Mouse (Mus musculus) spleen, adult 12 weeks (tissue): ENCODE results near the gene Slc12a7.

Experiments used
- DNase-seq: peaks from one replicate; pipeline ENCODE4 v3.0.0; 2022; ENCODE audit warnings: low spot score

Gene Slc12a7

DNA sequence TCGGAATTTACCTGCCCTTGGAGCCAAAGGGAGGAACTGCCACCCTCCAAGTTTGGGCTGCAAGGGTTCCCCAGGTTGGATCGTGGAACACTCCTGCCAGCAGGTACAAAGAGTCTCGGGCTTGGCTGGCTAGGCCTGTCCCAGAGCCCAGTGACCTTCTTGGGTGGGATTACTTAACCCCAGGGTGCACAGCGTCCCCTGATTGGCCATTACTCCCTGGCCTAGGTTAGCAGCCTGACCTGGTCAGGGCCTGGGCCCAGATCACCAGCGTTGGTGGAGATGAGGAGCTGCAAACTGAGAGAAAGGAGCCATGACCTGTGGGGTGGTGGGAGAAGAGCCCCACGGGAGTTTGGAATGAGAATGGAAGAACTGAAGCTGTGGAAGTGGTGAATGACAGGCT is 30.0 kb downstream of the Slc12a7 start:
- no peak for DNase-seq

DNA sequence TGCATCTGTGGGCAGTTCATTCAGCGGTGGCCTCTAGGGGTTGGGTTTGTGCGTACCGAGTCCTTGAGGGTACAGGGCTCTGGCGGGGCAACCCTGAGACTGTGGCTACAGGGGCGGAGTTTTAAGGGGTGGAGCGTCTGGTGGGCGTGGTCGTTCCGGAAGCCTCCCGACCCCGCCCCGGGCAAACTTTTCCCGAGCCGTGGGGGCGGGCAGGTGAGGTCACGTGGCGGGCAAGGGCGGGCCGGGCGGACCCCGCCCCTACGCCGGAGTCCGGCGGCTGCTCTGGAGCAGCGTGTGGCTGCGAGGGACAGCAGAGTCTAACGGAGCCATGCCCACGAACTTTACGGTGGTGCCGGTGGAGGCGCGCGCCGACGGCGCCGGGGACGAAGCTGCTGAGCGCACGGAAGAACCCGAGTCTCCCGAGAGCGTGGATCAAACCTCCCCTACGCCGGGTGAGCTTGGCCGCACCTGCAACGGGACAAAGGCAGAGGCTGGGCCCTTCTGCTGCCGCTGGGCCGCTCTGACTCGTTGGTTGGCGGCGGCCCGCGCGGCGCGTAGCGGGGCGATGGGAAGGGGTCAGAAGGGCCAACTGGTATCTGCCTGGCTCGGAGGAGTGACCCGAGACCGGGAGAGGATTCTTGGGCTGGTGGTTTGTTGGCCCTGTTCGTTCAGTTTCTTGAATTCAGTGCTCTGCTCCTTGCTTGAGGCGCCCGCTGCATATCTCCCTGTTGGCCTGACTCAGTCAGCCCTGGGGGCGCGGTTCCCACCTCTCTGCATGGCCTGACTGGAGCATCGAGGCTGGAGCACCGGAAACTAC is 30.8 kb downstream of the Slc12a7 start:
- DNase-seq: peak; percentile 74

DNA sequence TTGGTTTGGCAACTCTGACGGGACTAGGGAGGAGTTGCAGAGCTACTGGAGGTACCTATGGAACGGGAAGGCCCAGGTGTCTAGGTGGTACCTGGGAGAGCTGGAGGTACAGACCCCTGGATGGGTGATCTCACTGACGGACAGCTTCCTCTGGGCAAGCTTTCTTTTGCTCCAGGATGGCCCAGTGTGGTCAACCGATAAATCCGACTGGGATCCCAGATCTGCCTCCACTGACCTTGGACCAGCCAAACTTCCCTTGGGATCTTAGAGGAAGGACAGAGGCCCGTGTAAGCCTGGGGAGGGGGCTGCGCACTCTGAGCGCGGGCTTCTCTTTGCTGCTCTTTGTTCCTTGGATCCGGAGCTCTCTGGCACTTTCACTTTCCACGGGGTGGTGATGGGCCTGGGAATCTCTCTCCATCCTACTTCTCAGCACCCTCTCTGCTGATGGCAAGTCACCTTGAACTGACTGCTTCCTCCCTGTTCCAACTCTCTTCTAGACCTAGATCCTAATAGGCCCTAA is 31.4 kb downstream of the Slc12a7 start:
- DNase-seq: no peak

DNA sequence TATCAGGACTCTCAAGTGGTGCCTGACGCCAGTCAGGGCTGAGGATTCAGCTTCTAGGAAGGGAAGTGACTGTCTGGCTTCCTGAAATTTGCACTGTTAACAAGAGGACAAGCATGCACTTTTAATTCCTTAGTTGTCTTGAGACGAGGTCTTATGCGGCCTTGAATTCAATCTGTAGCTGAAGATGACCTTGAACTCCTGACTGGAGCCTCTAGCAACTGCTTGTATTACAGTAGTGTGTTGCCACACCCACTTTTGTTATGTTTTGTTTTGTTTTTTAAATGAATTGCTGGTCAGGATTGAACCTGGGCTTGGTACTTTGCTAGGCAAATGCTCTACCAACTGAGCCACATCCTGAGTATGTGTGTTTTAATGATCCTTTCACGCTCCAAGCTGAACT is 32.5 kb downstream of the Slc12a7 start:
- DNase-seq: no peak

DNA sequence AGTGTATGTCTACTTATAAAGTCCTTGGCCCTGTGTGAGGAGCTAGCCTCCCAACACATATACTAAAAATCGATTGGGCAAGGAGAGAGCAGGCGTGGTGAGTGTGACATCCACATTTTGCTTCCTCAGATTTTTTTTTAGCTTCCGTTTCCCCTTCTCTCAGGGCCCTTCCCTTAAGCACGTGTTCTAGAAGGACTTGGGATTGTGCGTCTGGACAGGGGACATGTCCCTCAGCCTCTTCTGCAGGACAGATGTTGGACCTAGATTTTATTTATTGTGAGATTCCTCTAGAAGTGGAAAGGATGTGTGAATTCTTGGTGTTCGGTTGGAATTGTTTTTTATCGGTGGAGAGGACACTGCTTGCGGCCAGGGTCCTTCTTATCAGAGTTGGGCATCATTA is 34.3 kb downstream of the Slc12a7 start:
- DNase-seq: no peak

DNA sequence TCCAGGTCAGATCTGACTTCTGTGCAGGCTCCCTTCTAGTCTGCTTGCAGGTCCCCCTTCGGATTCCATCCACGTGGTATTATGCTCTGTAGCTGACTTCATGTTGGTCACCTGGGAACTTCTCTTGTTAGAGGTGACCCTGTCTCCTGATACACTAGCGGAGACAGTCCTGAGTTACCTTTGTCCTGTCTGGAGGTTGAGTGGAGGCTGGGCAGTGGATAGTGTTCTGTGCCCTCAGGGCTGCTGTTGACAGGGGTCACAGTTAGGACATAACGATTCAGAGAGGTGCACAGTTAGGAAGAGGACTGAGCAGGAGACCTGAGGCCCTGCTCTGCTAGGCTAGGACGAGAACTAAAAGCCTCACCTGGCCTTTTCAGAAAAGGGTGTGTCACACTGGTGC is 34.9 kb downstream of the Slc12a7 start:
- DNase-seq: no peak

DNA sequence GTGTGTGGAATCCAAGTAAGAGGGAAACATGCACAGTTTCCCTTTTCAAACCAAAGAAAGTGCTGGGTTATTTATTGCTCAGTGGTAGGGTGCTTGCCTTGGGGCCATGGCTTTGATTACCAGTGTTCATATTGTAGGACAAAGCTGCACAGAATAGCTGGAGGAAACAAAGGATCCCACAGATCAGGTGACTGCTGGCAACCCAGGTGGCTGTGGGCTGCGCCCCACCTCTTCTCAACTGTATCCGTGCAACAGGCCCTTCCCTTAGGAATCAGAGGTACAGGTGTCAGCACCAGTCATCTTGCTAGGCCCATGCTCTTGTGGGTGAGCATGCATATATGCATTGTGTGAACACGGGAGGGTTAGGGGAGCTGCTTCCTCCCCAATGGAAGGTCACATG is 35.4 kb downstream of the Slc12a7 start:
- no peak for DNase-seq

DNA sequence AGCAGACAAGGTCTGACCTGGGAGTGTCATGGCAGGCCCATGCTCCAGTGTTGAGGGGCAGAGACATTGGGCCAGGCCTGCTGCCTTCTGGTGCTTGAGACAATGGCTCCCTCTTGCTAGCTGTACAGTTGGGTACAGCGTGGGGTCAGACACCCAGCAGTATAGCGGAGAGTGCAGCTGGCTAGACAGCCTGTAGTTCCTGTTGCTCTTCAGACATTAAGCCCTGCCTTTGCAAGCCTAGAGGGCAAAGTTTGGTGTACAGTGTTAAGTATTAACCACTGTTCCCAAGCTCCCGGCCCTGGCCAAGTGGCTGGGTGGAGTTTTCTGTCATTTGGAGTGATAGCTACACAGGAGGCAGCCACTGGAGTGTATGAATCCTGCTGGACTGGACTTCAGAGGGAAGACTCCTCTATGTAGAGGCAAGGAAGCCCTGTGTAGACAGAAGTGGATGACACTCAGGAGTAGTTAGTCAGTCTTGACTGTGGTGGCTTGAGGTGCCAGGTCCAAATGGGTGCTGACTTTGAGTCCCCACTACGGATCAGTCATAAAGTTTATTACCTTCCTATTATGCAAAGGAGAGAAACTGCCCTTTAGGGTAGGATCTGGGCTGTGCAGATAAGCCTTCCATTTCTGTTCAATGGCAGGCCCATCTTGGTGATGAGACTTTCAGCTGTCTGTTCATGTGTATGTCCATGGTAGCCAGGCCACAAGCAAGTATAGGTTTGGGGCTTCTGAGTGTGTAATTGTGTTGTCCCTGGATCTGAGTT is 37.2 kb downstream of the Slc12a7 start:
- no peak for DNase-seq

DNA sequence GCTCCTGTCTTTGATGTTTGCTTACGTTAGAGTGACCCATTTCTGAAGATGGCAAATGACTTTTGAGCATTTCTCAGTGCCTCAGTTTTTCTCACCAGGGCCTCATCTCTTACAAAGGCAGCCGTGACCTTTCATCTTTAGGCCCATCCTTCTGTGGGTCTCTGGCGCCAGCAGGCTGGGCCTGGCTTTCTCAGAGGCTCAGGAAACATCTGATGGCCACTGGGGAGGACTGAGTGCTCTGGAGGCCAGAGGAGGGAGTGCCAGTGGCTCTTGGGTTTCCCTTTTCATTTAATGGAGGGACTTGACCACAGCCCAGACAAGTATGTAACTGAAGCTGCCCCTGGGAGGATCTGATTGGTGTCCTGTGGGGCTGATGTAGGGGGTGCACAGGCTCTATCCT is 38.2 kb downstream of the Slc12a7 start:
- DNase-seq: no peak

DNA sequence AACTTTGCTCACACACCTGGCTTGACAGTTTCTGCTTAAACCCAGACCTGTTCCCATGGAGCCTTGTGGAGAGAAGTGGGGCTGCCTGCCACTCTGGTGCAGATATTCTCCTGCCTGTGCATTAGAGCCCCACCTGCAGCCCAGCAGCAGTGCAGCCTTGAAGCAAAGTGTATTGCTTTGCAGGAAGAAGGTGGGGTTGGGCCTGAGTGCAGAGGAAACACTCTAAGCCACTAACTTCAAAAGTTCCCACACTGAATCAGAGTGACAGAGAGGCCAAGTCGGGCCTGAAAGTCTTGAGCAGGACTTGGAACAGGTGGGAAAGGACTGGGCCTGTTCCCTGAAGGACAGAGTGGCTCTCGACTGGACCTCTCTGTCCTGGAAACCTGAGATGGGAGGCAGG is 39.8 kb downstream of the Slc12a7 start:
- DNase-seq: no peak

DNA sequence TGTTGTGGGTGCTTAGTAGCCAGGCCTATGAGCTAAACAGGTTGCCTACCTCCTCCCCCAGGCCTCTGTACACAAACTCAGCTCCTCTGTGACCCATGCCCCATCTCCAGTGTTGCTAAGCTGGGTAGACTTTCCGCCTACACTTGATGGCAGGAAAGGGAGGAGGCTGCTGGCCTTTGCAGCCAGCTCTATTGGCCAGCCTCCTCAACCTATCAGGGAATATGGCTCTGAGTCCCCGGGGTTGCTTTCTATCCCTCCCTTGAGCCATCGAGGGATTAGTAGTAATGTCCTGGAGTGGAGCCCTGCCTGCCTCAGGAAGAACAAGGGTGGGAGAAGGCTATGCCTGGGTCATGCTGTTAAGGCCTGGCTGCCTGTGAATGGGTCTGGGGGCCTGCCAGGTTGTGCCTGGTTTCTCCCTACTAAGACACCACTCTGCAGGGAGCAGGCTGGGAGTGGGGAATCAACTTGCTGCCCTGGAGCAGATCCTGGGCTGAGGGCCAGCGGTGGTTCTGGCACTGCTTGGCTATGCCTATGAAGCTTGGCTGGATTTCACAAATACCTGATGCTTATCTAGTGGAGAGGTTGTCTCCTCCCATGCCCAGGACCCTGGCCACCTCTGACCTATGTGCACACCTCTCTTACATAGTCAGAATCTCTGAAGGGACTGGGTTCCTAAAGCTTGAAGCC is 40.8 kb downstream of the Slc12a7 start:
- no peak for DNase-seq

DNA sequence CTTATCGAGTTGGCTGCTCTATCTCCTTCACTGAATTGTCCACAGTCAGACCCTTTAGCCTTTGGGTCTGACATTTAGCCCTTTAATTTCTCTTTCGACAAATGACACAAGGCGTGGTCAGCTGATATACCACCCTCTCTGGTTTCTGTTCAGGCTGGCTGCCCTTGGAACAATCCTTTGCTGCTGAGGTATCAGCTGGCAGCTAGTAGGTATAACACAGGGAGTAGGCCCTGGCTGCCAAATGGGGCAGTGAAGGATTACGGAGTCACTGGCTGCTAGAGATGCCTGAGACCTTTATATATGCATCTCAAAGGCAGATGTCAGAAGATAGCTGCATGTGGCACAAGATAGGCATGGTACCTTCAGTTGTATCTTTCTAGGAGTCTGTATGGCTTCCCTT is 42.9 kb downstream of the Slc12a7 start:
- no peak for DNase-seq

DNA sequence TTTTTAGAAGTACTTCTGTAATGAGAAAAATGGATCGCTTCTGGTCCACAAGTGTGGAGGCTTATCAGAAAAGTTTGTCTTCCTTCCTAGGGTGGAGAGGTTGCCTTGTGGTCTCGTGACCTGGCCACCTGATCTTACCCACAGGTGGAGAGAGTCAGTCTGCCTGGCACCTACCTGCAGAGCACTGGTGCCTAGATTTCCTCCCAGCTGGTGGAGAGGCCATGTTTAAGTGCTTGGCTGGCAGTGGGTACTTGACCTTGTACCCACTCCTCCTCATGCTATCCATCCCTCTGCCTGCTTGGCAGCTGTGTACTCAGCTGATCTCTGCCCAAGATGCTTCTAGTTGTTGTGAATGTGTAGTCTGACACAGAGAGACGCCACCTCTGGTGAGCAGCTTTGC is 44.7 kb downstream of the Slc12a7 start:
- no peak for DNase-seq

DNA sequence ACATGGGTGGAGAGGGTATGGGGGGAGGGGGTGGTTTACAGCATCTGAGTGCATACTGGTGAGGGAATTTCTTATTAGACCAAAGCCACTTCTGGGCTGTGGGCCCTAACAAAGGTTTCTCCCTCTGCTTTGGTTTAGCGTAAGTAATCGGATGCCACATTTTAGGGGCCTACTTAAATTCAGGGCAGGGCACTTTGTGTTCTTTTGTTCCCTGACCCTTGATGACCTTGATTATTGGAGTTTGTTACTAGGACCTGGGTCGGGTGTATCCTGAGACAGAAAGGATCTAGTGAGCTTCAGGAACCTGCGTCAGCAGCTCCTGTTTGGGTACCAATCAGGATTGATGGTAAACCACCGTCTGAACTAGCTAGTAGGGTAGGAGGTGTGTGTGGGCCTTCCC is 49.6 kb downstream of the Slc12a7 start:
- DNase-seq: no peak

DNA sequence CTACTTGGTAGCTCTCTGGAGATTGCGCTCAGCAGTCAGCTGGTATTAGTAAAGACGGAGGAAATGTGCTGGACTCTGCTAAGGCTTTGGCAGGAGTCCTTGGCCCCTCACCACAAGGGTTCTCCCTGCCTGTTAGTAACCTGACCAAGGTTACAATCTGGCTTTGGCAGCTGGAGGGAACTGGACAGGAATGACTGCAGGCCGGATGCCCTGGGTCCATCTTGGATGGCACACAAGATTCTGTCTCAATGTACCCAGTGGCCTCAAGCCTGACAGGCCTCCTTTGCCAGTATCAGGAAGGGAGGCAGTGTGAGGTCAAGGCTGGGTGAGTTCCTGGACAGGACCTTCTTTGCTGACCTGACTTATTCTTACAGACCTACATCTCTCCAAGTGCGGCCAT is 59.3 kb downstream of the Slc12a7 start:
- DNase-seq: no peak

DNA sequence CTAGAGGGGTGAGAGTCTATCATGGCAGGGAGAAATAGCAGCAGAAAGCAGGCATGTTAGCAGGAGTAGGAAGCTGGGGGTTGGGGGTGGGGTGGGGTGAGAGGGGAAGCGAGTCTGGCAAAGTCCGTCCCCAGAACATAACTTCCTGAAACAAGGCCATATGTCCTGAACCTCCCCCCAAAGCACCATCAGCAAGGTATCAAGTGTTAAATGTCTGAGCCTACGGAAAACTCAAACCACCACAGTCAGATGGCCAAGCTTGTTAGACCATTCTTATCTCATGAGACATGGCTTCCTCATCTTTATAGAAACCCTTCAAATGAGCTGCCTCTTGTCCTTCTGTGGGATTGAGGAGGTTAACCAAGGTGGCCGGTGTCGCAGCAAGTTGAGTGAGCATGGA is 60.3 kb downstream of the Slc12a7 start:
- DNase-seq: no peak

DNA sequence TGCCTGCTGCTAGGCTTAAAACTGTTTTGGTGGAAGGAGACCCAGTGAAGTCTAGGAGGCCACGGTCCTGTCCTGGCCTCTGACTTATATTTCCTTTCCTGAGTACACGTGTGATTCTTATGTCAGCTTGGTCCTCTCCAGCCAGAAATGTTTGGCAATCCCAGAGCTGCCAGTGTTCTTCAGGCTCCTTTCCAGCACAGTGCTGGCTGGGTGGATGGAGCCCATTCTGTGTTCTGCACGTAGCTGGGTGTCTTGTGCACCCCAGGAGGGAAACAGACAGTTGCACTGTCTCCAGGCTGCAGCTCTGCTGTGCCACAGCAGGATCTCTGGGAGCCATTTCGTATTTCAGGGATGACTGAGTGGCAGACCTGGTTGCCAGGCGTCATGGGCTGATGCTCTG is 66.2 kb downstream of the Slc12a7 start:
- DNase-seq: no peak

DNA sequence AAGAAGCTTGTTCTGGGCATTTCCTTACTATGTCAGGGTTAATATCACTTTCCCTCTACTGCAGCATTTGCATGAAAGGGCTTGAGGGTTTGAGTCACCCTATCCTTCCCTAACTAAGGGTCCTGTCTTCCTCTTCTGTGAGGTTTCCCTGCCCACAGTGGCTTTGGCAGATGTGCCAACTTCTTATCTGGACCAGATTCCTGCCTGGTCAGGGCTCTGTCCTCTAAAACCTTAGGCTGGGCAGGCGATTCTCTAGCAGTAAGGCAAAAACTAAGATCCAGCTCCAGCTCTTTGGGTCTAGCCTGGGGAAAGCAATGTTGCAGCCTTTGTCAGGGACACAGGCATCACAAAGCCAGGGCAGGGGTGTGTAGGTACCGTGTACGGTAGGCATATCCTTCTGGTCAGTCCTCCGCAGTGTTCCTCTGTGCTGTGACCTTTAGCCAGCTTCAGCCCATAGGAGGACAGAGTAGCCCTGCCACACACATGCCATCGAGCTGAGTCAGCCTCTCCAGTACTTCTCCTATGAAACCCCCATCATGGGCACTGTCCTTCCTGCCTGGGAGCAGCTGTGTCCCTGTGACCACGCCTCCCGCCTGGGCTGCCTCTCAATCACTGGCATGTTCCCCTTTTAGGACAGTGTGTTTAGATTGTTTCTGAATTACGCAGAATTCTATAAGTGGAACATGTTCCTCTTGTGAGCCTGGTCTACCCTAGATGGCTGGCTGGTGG is 70.7 kb downstream of the Slc12a7 start:
- no peak for DNase-seq

DNA sequence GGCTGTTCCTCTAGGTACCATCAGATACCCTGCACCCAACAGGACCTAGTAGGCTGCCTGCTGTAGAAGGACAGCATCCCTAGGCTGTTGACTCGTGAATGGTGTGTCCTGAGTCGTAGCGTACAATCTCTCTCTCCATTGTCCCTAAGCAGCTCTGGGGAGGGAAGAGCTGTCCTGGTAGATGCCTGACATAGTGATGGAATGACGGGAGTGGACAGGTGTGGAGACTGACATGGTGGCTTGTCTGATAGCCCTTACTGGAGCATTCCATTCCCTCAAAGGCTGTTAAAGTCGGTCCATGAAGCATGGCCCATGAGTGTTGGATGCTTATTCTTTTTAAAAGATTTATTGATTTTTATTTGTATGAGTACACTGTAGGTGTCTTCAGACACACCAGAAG is 72.0 kb downstream of the Slc12a7 start:
- DNase-seq: no peak

DNA sequence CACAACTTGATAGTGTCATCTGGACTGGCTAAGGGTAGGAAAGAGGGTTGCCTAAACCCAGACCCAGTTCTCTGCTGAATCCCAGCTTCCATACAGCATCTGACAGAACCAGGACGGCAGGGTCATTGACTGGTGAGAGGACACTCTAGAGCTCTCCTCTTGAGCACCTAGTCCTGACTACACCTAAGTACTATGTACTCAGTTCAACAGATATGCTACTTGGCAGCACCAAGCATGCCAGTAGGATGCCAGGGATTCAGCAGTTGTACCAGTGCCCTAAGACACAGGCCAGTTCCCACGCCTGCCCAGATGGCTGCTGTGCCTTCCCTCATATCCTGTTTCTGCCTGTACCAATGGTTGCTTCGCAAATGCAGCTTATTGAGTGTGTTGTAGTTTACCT is 80.0 kb downstream of the Slc12a7 start:
- no peak for DNase-seq

DNA sequence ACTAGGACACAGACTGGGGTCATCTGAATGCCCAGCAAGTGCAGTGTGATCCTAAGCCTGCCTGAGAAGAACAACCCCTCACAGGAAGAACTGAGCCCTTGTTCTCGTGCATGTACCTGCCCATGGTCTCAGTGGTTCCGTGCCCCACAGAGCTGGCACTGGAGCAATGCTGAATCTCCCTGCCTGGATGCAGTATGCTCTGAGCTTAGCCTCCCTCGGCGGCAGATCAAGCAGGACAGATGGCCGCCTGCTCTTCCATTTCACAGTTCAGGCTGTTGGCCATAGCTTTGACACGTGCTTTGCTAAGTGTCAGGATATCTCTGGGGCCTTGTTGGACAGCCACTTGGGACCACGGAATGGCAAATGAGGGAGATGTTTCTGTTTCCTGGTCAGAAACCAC is 81.3 kb downstream of the Slc12a7 start:
- DNase-seq: no peak

DNA sequence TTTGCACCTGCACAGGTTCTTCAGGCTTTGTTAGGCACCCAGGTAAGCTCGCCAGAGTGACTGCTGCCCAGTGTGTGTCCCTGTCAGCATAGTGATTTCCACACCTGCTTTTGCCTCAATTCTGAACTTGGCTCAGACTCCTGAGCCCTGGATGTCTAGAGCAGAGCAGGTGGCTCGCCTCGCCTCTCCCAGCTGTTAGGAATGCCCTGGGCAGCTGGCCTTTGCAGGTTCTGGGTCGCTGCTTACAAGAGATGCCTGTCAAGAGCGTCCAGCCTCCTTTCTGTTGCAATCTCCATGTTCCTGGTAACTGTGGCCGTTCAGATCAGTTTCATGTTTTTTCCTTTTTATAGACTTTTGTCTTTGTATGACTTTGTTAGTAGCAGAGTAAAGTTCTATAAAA is 83.4 kb downstream of the Slc12a7 start:
- DNase-seq: no peak
